Mouse (Mus musculus): ENCODE data around the gene Celf5. TPM values are rescaled to one million over a fixed set of nuclear protein-coding genes. Genes with fewer than 3 reads are reported as not detected.

Celf5 gene
- polyA plus RNA-seq, 1 experiment, result 0.27 TPM

DNA sequence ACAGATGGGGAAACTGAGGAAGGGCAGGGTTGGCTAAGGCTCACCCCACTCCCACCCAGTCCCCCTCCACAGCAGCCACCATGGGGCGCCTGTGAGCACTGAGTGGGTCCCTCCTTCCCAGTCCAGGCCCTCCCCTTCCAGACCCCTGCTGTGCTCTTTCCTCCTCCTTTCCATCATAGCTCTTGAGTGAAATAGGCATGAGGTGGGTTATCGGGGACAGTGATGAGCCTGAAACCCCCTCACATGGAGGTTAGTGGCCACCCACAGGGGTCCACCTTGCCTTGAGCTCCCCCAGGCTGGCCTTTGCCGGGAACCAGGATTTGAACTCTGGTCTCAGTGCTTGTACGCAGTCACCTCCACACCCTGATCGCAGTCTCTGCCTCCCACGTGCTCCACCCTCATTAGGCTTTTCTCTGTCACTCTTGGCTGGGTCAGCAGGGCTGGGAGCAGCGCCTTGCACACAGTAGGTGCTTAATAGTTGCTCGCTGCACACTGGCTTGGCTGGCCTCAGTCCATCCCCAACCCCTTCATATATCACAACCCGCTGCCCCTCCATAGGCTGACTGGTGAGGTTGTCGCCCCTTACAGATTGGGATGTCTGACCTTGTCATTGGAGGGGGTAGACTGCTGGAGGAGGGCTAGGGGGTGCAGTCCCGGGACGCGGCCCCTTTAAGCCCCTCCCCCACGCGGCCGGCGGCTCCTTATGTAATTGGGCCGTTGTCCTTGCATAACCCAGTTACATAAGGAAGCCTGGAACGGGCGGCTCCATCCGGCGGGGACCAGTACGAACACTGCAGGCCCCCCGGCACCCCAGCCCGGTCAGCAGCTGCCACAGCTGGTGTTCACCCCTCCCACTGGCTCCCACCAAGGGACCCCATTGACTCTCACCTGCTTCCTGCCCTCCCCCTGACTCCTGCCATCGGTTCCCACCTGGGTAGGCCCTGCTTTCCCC, 68.9 kb downstream of the Celf5 start:
- no peak for DNase-seq (ENCODE audit: low read depth)

DNA sequence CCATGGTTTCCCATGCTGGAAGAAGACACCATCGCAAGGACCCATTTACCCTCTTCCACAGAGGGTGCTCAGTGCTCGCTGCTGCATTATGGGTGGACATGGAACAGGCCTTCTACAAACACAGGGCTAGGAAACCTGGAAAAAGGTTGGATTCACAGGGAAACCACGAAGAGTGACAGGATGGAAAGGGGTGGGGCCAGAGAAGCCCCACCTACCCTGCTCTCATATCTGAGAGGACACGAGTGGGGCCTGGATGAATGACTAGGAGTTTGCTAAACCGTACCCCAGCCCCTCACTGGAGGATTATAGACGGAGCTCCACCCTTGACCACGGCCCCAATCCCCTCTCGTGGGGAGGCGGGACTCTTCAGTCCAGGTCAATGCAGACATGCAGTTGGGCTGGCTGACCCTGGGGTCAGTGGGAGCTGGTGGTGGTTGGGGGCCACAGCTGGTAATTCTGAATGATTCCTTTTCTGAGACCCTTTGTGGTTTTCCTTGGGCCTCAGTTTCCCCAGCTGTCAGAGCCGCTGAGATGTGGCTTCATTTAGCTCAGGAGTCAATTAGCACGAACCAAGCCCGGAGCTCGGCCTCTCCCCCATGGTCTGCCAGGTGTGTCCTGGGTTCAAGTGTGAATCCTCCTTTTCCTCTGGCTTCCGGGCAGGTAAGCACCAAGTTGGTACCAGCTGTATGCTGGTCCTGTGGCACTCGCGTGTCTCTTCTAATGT, 69.8 kb downstream of the Celf5 start:
- no peak for DNase-seq (ENCODE audit: low read depth)

DNA sequence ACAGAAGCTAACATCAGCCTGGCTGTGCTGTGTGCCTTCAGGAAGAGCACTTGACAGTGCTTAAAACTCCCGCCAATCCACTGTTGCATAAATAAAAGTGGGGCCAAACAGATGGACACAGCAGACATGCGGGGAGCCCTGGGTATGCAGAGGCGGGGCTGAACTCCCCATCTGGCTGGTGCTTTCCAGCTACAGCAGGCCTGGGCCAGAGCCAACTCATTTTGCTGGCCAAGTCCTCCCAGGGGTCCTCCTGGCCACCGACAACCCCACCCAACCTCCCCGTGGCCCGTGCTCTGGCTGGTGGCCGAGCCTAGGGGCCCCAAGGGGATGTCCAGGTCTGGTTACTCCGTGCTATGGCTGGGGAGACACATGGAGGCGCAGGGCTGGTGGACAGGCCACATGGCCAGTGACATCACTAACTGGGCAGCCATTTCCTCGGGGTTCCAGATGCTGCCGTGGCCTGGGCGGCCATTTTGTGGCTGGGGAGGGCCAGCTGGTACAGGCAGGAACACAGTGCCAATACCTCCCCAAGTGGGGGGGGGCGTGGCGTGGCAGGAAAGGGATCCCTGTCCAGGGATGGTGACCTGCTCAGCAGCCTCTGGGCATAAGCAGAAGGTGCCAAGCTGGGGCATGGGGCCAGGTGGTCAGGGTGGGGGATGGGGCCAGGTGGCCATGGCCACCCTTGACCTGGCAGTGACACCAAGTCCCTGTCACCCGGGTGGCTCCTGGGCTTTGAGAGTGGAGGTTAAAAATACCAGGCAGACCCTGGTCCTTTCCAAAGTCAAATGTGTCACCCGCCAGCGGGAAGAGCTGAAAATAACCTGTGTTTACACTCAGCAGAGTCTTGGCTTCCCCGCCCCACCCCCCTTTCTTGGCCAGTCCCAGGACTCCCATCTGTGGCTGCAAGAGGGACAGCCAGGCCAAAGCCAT, 70.8 kb downstream of the Celf5 start:
- no peak for DNase-seq (ENCODE audit: low read depth)

DNA sequence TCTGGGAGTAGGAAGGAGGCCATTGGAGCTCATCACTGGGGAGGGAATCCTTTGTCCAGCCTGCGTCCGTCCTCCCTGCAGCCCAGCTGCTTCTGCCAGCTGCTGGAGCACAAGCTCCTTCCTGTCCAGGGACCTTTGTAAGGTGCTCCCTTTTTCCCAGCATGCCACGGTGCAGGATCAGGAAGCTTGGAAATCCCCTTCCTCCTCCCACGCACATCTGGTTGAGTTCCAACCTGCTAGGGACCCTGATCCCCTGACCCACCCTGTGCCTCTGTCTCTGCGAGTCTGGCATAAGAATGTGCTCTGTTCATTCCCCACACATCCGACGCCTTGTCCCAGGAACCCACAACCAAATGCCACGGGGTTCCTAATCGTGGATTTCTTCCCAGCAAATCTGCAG, 71.5 kb downstream of the Celf5 start:
- no peak for DNase-seq (ENCODE audit: low read depth)

DNA sequence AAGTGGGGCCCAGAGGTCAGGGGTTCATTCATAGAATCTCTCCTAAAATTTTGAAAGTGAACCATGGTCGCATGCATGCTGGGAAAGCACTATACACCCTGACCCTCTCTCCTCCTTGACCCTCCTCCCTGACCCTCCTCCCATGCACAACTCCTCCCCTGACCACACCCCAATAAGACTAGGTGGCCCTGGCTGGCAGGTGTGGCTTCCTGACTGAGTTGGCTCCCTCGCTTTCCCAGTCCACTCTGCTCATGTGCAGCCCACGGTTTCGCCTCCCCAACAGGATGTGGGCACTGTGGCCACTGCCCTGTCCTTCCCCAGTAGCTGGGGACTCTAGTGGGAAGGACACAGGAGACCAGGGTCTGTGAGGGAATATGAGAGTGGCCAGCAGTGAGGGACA, 72.2 kb downstream of the Celf5 start:
- no peak for DNase-seq (ENCODE audit: low read depth)

DNA sequence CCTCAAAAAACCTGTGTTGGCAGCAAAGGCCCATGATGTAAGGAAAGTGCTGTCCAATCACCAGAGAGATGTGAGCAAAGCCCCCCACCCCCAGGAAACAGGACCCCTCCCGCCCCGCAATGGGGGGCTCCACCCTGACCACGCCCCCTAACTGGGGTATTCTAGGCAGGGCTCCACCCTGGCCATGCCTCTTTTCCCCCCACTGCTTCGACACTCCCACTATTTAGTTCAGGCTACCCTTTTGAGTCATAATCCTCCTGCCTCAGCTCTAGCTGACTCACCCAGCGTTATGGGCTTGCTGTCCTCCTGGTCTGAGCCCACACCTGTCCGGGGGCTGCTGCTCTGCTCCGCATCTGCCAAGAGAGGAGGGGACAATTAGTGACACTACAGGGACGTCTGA, 73.2 kb downstream of the Celf5 start:
- DNase-seq (ENCODE audit: low read depth), result no peak

Other genes starting within 250 kb of the Celf5 start
- gene Zfr2, start 249.6 kb downstream of the Celf5 start, polyA plus RNA-seq (2012; rRNA removed), result 17.9 and 20.9 TPM in 2 replicates
- gene Matk, start 229.8 kb downstream of the Celf5 start, polyA plus RNA-seq (2012; rRNA removed), result 3.1 and 4.7 TPM in 2 replicates
- 65.7 and 72.8 TPM in 2 replicates for gene Mrpl54, start 215.8 kb downstream of the Celf5 start, polyA plus RNA-seq (2012; rRNA removed)
- gene Apba3, start 215.7 kb downstream of the Celf5 start, polyA plus RNA-seq (2012; rRNA removed), result 61.1 and 77.4 TPM in 2 replicates
- gene Tjp3, start 191.1 kb downstream of the Celf5 start, polyA plus RNA-seq (2012; rRNA removed), result 21.4 and 29.9 TPM in 2 replicates
- 57.9 and 58.4 TPM in 2 replicates for gene Pip5k1c, start 189.7 kb downstream of the Celf5 start, polyA plus RNA-seq (2012; rRNA removed)
- gene Cactin, start 161.6 kb downstream of the Celf5 start, polyA plus RNA-seq (2012; rRNA removed), result 24.8 and 25.0 TPM in 2 replicates
- gene Tbxa2r, start 154.0 kb downstream of the Celf5 start, polyA plus RNA-seq (2012; rRNA removed), result 8.3 and 9.3 TPM in 2 replicates
- 1.4 and 1.7 TPM in 2 replicates for gene Gipc3, start 139.4 kb downstream of the Celf5 start, polyA plus RNA-seq (2012; rRNA removed)
- gene Hmg20b, start 132.2 kb downstream of the Celf5 start, polyA plus RNA-seq (2012; rRNA removed), result 60.3 and 76.7 TPM in 2 replicates
- 29.8 and 39.5 TPM in 2 replicates for gene Mfsd12, start 125.2 kb downstream of the Celf5 start, polyA plus RNA-seq (2012; rRNA removed)
- 1.7 and 2.0 TPM in 2 replicates for gene 4930404N11Rik, start 116.9 kb downstream of the Celf5 start, polyA plus RNA-seq (2012; rRNA removed)
- 48.7 and 59.7 TPM in 2 replicates for gene Fzr1, start 104.2 kb downstream of the Celf5 start, polyA plus RNA-seq (2012; rRNA removed)
- gene Dohh, start 98.3 kb downstream of the Celf5 start, polyA plus RNA-seq (2012; rRNA removed), result 93.9 and 96.3 TPM in 2 replicates
- 3.3 and 4.2 TPM in 2 replicates for gene Gm48551, start 98.2 kb downstream of the Celf5 start, polyA plus RNA-seq (2012; rRNA removed)
- gene Gm48552, start 93.7 kb downstream of the Celf5 start, polyA plus RNA-seq (2012; rRNA removed), result 3.1 and 5.6 TPM in 2 replicates
- gene Smim24, start 89.7 kb downstream of the Celf5 start, polyA plus RNA-seq (2012; rRNA removed), result 28.6 and 32.6 TPM in 2 replicates
- 33.6 and 61.6 TPM in 2 replicates for gene Nfic, start 27.1 kb downstream of the Celf5 start, polyA plus RNA-seq (2012; rRNA removed)
- gene Ncln, start 13.7 kb upstream of the Celf5 start, polyA plus RNA-seq (2012; rRNA removed), result 115 and 131 TPM in 2 replicates
- gene S1pr4, start 17.4 kb upstream of the Celf5 start, polyA plus RNA-seq (2012; rRNA removed), result 2.8 and 3.5 TPM in 2 replicates
- gene Gna15, start 41.5 kb upstream of the Celf5 start, polyA plus RNA-seq (2012; rRNA removed), result 3.3 and 4.7 TPM in 2 replicates
- 202 and 223 TPM in 2 replicates for gene Gna11, start 62.5 kb upstream of the Celf5 start, polyA plus RNA-seq (2012; rRNA removed)
- 651 and 877 TPM in 2 replicates for gene Aes, start 76.8 kb upstream of the Celf5 start, polyA plus RNA-seq (2012; rRNA removed)
- gene Tle2, start 91.9 kb upstream of the Celf5 start, polyA plus RNA-seq (2012; rRNA removed), result 75.0 and 107 TPM in 2 replicates
- 14.2 and 31.0 TPM in 2 replicates for gene Tle6, start 118.4 kb upstream of the Celf5 start, polyA plus RNA-seq (2012; rRNA removed)
- 1.2 and 1.7 TPM in 2 replicates for gene BC025920, start 123.6 kb upstream of the Celf5 start, polyA plus RNA-seq (2012; rRNA removed)
- gene Sirt6, start 145.1 kb upstream of the Celf5 start, polyA plus RNA-seq (2012; rRNA removed), result 27.7 and 28.5 TPM in 2 replicates
- gene Ankrd24, start 145.8 kb upstream of the Celf5 start, polyA plus RNA-seq (2012; rRNA removed), result 38.6 and 40.5 TPM in 2 replicates
- 0.36 and 0.60 TPM in 2 replicates for gene Gm10778, start 166.3 kb upstream of the Celf5 start, polyA plus RNA-seq (2012; rRNA removed)
- 0.76 and 1.2 TPM in 2 replicates for gene Zfp433, start 222.1 kb upstream of the Celf5 start, polyA plus RNA-seq (2012; rRNA removed)

All from gonadal fat pad, adult 2 months (tissue).